Mouse (Mus musculus) WW6 (cell line): ENCODE results near the gene Rnf213.
A peak's percentile ranks its signal among the peaks of the same experiment; 100 is the strongest.

Experiments used
- DNase-seq: peaks from one replicate; pipeline ENCODE4 v3.0.0-alpha.2; 2013; ENCODE audit warnings: low read depth, low spot score

The Rnf213 gene

DNA sequence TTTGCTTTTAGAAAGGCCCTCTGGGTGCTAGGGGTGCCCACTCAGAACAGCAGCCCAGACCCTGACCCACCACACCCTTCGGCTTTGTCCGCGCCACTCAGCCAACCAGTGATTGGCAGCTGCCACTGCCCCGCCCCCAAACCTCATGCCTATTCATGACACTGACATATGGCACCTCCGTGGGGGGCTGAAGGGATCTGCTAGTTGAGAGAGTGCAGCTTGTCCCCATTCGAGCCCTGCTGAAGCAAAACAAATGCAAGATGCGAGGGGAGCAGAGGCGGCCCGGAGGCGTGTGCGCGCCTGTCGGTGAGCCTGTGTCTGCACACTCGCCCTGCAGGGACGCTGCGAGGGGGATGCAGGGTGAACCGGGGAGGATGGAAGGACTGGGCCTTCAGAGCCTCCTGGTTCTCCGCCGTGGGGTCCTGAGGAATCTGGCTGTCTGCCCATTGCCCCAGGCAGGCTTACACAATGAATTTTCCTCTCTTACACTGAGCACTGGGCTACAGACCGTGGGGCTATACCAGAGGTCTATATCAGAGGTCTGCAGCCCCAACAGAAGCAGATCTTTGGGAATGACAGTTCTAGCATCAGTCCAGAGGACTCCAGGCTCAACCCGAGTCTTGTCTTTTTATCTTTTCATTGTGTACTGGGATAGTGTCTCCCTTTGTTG is 122.2 kb downstream of the Rnf213 start:
- DNase-seq, result peak; percentile 42

DNA sequence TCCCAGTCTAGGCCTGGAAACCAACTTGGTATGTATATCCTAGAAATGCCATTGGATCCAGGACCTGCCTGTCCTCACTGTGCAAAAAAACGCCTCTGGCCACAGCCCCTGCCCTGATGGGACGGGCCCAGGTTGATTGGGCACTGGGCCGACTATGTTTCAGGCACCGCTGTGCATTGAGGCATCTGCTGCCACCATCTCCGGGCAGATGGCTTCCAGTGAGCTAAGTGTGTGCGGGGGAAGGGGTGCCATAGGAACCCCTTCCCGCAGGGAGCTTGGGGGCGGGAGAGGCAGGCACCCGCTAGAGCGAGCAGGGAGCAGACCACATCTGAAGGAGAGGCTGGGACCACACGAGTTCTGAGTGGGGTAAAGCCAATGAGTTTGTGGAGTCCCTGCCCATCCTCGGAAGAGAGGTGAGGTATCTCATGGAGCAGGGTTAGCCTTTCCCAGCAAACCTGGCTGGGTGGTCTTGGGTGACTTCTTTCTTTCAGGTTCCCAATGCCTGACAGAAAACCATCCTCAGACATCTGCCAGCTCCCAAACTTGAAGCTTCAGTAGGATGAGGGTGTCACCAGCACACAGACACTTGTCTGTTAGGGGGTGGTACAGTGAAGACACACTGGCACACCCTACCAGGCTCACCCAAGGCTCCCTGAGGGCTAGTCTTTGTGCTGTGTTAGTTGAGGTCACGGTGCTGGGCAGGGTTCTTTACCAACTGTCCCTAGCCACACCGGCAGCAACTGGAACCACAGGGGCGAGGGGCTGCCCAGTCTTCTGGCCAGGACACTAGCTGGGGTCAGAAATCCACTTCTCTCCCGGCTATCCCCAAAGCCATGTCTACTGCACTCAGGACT is 123.2 kb downstream of the Rnf213 start:
- DNase-seq, result no peak

DNA sequence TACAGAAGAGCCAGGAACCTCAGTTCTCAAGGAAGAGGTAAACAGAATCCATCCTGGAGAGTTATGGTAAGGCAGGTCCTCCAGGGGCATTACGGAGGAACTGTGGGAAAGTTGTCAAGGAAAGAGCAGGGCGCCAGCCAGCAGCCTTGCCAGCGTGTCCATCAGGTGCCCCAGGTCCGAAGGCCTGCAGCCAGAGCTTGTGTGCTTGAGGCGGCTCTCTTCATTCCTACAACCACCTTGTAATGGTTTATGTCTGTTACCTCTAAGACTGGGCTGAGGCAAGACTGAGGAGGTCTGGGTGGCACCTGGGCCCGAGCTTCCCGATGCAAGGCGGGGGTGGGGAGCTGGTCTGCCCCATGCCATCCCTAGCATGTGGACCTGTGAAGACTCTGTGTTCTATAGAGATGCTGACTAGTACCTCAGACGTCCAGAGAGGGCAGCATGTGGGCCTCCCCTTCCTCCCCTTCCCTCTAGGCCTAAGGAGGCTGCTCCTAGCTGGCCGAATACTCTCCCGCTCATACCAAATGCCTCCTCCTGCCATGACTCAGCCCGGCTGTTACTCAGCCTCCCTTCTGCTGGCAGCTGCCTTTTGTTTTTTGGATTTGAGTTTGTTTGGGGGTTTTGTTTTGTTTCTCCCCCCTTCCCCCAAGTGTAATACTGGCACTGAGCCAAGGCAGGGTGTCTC is 123.9 kb downstream of the Rnf213 start:
- no peak for DNase-seq

DNA sequence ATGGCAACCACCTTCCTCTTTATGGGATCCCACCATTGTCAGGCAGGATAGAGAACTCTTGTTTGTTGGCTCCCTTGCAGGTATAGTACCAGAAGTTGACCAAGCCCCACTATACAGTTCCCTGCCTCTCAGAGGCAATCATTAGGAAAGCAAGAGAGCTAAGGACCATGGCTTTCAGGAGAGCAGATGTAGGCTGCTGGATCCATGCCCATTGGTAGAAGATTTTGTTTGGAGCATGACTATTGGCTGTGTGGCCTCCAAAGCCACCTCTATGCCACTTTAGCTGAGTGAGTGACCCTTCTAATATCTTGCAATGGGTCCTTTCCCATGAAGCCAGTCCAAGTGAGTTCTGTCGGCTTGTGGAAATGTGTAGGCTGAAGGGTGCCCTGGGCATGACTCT is 126.5 kb downstream of the Rnf213 start:
- DNase-seq, result no peak

DNA sequence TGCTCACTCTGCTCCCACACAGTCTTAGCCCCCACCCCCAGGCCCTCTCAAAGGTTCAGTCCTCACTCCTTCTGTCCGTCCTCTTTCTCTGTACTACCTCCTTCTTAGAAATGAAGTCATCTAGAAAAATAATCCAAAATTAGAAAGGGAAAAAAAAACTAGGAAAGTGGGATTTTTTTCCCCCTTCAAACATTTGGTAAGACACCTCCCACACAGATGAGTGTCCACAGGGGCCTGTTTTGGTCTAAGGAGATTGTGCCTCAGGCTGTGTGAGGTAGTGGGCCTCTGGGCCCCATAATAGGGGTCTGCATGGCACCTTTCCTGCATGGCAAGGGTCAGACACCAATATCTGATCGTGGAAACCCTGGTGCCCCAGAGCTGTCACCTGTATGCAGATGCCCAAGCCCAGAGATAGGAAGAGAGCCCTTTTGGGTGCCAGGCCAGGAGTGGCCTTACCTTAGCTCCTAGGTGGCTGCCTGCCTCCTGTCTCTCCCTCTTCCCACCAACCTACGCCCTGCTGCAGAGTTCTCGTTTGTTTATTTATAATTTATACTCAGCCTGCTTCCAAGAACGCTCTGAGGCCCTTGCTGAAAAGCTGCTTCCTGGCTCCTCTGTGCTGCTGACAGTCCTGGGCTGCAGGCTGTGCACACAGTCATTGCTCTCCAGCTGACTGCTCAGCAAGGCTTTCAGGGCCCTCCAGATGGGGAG is 127.3 kb downstream of the Rnf213 start:
- DNase-seq, result no peak

DNA sequence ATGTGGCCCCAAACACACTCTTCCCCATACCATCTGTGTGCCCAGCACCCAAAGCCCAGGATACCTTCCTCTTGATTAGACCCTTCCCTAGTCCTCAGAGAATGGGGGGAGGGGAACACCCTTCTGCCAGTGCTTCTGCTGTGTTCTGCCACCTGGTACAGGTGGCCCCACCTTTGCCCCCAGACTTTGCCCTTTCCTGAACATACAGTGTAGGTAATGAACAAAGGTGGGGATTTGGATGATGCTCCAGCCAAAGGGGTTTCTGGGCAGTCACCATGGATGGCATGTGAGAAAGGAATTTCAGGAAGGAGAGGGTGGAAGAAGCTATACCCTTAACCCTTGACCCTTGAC is 127.8 kb downstream of the Rnf213 start:
- no peak for DNase-seq

DNA sequence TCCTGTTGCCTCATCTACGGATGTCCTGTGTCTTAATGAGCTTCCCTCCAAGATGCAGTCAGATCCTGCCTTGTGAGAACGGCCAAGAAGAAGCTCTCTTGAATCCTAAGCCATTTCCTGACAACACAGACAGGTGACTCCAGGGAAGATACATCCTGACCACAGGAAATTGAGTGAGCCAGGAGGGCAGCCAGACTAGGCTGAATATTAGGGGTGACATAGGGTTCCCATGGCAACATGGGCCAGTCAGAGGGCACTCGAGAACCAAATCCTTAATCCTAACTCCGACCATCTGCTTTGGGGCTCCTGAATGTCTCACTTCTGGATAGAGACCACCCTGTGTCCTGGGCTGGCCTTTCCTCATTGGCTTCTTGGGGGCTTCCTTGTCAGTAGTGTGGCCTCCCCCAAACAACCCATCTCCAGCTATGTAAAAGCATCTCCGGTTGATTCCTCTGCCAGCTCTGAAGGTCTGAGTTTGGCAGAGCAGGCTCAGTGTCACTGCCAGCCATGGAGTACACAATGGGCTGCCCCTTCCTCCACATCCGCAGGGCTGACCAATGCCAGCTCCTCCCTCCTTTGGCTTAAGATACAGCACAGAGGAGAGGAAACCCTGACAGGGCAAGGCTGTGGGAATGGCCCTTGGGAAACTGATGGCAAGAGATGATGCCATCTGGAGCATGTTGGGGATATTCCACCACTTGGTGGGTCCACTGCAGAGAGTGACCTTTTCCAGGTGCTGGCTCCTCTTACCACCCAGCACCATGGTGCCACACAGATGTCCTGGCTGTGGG is 129.2 kb downstream of the Rnf213 start:
- DNase-seq, result no peak

DNA sequence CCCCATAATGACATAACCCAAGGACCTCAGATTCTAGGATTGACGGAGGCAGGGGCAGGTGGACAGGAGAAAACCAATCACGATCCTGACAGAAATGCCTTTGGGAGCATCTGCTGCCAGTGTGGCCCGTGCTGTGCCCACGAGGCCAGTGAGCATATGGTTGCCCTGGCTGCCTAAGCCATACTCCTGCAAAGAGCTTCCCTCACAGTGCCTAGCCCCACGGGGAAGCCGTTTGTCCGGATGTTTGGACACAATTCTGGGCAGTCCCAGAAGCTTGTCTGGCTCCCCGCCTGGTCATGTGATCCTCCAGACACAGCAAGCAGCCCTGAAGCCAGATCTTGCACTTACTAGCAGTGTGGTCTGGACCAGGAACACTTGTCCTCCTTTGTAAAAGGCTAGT is 129.9 kb downstream of the Rnf213 start:
- no peak for DNase-seq

DNA sequence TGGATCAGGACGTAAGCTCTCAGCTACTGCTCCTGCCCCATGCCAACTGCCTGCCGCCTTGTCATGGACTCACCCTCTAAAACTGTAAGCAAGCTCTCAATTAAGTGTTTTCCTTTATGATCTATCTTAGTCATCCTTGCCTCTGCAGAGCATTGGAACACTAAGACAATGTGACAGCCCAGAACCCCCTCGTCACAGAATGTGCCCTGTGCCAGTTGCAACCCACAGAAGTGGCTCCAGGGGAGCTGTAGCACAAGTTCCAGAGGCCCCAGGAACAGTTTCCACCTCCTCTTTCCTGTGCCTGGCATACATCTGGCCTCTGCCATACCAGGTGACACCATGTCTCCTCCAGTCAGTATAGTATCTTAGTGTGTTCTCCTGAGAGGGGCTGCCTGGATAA is 130.5 kb downstream of the Rnf213 start:
- no peak for DNase-seq

DNA sequence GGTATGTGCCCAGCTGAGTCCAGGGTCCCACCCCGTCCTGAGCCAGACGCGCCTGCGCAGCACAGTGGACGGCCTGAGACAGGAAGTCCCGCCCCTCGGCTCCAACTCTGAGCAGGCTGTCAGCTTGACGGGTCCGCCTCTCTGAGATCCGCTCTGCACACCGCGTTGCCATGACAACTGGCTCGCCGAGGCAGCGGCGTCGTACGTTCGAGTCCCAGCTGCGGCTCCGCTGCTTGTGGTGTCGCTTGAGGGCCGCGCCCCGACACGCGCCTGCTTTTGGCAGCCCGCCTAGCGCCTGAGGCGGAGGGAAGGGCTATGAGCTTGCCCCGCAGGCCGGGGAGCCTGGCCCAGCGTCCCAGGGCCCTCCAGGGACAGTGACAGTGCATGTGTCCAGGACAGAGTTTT is 131.6 kb downstream of the Rnf213 start:
- peak; percentile 98 for DNase-seq

DNA sequence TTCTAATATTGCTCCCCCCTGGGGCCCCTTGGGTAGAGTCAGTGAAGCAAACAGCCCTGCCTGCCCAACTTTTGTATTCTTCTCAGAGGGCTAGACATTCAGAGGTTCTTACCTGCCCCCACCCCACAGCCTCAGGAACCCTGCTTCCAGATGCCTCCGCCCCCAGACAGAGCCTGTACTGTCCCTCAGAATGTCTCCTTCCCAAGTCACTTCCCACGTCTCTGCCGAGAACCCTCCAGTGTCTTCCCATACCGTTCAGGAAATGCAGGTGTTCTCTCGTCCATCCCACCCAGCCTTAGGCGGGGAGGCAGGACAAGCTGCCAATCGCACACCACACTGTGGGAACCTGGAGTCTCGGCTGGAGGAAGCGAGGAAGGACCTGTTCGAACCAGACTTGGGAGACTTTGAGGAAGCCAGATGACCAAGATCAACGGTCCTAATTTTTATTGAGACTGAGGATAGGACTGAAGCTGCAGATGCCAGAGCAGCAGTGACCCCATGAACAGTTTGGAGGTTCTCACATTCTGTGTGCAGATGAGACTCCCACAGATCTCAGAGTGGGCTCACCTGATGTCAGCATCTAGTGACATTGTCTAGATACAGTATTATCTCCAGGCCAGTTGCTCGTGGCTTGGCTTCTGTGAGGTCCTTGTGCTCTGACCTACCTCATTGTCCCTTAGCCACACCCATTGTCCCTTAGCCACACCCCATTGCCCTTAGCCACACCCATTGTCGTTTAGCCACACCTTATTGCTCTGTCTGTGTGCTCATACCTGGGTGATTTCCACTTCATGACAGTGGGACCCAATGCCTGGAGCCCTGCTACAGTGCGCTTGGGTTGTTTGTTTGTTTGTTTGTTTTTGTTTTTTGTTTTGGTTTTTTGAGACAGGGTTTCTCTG is 133.4 kb downstream of the Rnf213 start:
- no peak for DNase-seq

DNA sequence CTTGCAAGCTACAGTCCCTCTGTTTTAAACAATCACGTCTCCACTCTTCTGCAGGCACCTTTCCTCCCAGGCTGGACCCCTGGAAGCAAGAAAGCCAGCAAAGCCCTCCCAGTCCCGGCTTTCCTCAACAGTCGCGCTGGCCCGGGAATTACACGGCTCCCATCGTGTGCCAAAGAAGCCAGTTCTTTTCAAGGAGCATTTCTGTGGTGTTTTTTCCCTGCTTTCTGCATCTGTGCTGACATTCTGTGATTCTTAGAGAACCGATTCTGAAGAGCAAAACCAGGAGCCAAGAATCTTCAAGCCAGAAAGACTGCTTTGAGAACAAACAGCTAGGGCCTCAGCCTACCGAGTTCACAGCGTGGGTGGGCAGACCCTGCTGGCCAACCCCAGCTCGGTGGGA is 136.0 kb downstream of the Rnf213 start:
- DNase-seq, result no peak

DNA sequence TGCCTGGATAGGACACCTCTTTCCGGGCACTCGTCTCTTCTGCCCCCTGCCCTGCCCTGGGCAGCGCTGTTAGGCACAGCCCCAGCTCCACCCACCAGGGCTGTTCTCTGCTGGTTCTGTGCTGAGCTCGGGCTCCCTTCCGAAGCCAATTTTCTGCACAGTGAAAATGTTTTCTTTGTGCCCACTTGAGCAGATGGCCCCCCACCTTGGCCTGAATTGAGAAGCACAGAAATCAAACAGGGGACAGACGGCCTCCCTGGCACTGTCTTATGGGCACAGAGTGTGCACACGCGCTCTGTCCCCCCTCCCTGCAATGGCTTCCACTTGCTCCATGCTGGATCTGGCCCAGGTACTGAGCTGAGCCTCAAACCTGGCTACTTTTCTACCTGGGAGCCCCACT is 139.6 kb downstream of the Rnf213 start:
- no peak for DNase-seq

DNA sequence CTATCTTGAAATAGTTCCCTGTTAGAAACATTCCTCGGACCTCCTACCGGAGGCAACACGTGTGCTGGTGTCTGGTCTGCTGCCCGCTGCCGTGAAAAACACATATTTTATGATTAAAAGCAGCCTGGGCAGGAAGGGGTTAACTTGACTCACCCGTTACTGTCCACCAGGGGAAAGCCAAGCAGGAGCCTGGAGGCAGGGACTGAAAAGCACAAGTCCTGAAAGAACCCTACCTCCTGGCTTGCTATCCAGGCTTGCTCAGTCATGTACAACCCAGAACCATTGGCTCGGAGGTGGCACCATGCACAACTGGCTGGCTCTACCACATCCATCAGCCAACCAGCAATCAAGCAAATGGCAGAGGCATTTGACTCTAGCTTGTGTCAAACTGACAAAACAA is 140.8 kb downstream of the Rnf213 start:
- DNase-seq, result no peak
